Mouse (Mus musculus): ENCODE data around the gene Rbm20.

DNA sequence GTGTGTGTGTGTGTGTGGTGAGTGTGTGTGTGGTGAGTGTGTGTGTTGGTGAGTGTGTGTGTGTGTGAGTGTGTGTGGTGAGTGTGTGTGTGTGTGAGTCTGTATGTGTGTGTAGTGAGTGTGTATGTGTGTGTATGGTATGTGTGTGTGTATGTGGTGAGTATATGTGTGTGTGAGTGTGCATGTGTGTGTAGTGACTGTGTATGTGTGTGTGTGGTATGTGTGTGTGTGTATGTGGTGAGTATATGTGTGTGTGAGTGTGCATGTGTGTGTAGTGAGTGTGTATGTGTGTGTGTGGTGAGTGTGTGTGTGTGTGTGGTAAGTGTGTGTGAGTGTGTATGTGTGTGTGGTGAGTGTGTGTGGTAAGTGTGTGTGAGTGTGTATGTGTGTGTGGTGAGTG is 190.1 kb downstream of the Rbm20 start:
- no peak for TF ChIP-seq CTCF (IDR thresholded peaks at IDR 0.05; ENCODE audit: insufficient read depth, low read length)
- TF ChIP-seq POLR2A (IDR thresholded peaks at IDR 0.05; ENCODE audit: borderline replicate concordance, extremely low read depth, low read depth, low read length): no peak

Data from lung, adult 2 months (tissue).